Comparison of ENCODE assay signal across 24 mouse cellular contexts in the genomic region with DNA sequence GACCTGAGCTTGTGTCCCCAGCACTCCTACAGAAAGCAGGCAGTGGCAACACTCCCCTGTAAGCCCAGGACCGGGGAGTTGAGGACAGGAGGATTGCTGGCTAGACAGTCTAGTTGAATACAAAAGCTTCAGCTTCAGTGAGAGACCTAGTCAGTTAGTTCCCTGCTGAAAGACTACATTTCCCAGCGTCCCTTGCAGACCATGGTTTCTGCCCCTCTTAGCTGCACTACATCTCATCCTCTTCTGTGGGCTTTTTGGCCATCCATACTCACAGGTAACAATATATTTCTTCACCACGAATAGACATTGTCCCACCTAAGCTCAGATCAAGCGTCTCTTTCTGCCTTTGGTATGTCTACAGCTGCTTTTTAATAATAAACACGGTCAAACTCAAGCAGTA. TPM values are rescaled to one million over a fixed set of nuclear protein-coding genes. Genes with fewer than 3 reads are reported as not detected.
"Had no signal": no experiment of that assay in that cellular context is flagged by ENCODE, and none has a peak within 500 bp of the region (broad histone marks: within the 10 kb centered on the region; RNA-seq: fewer than 3 reads in every experiment).

No protein-coding gene starts in this region.

- H3K4me1 ChIP-seq: heart, embryonic 15.5 days; hindbrain, embryonic 13.5 days; hindbrain, embryonic 15.5 days; limb, embryonic 10.5 days; limb, embryonic 12.5 days; liver, embryonic 13.5 days had no signal

- H3K27ac ChIP-seq: heart, adult 2 months; heart, embryonic 13.5 days; heart, embryonic 15.5 days; hindbrain, embryonic 13.5 days; hindbrain, embryonic 15.5 days; limb, embryonic 10.5 days; limb, embryonic 12.5 days; liver, embryonic 13.5 days had no signal

- H3K9ac ChIP-seq: heart, embryonic 13.5 days; heart, embryonic 15.5 days; hindbrain, embryonic 13.5 days; hindbrain, embryonic 15.5 days; limb, embryonic 12.5 days; liver, embryonic 13.5 days had no signal

- H3K27me3 ChIP-seq: heart, embryonic 13.5 days; heart, embryonic 15.5 days; hindbrain, embryonic 13.5 days; hindbrain, embryonic 15.5 days; limb, embryonic 12.5 days had no signal

- H3K9me3 ChIP-seq: heart, embryonic 15.5 days; hindbrain, embryonic 13.5 days; hindbrain, embryonic 15.5 days; limb, embryonic 10.5 days; liver, embryonic 13.5 days had no signal

- H3K4me2 ChIP-seq: heart, embryonic 11.5 days; heart, embryonic 13.5 days; heart, embryonic 15.5 days; hindbrain, embryonic 13.5 days; hindbrain, embryonic 15.5 days; limb, embryonic 12.5 days; liver, embryonic 11.5 days; liver, embryonic 13.5 days had no signal

- ATAC-seq: inflammation-experienced regulatory T-cells, adult 6 months had no signal

- H3K4me3 ChIP-seq: heart, adult 2 months; heart, embryonic 13.5 days; heart, embryonic 15.5 days; hindbrain, embryonic 13.5 days; hindbrain, embryonic 15.5 days; limb, embryonic 10.5 days; limb, embryonic 12.5 days; liver, embryonic 13.5 days had no signal

- H3K36me3 ChIP-seq: heart, embryonic 13.5 days; heart, embryonic 15.5 days; hindbrain, embryonic 13.5 days; hindbrain, embryonic 15.5 days; limb, embryonic 10.5 days; limb, embryonic 12.5 days; liver, embryonic 13.5 days had no signal

- DNase-seq: gastrocnemius, postnatal 14 days; gastrocnemius, postnatal 36 days; heart, adult 11 months; heart, adult 2 months; heart, postnatal 14 days; heart, postnatal 36 days; kidney, adult 18-20 months; kidney, adult 8-10 months; kidney, postnatal 10 days; kidney, postnatal 4 days; layer of hippocampus, adult 9-11 months; layer of hippocampus, postnatal 36 days; liver; liver, embryonic 13.5 days had no signal

RNA-seq across cellular contexts. Expression of gene A4galt, which starts 30.8 kb away (rescaled TPM):
- total RNA-seq: hematopoietic stem cell, adult 5-6 weeks had no signal
- polyA plus RNA-seq: inflammation-experienced regulatory T-cells, adult 6 months; limb, embryonic 10.5 days had no signal
